Mouse (Mus musculus) cerebral cortex, adult 2 months (tissue): ENCODE measurements around the gene Gadl1.

Experiments
- WGBS: fragments of 180-500 bp; shearing (Covaris S2); methylation state at CpG from one replicate; pipeline ENCODE4 v1.1.7; 2018; 5-methylcytosine and 5-hydroxymethylcytosine counted together

Gadl1 gene

DNA sequence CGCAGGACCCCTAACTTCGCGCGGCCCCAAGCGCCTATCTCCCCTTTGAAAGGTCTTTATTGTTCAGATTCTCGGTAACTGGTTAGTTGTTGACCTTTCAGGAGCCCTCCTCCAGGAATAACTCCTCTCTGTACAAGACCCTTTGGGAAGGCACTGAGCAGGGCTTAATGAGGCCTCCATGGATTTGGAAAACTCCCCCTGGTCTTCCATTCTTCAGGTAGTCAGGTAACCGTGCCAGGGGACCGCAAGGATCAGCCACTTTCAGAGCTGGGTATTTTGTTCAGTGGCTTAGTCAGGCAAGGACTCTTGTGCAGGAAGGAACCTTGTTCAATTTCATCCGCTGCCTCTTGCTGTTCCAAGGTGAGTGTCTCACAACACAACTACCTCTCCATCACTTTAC, at the start of gene Gadl1:
TSS of gene Gadl1 (plus strand) at position 301 of the 400 bp plus-strand sequence.
- 85% methylated on average over 9 of the region's 9 CpGs for WGBS

- 65% methylated on average over 5 of the region's 5 CpGs for WGBS
These were observed 46.5 kb upstream of the Gadl1 start for GRCm38 (mm10) chr9:115862802-115863201.

DNA sequence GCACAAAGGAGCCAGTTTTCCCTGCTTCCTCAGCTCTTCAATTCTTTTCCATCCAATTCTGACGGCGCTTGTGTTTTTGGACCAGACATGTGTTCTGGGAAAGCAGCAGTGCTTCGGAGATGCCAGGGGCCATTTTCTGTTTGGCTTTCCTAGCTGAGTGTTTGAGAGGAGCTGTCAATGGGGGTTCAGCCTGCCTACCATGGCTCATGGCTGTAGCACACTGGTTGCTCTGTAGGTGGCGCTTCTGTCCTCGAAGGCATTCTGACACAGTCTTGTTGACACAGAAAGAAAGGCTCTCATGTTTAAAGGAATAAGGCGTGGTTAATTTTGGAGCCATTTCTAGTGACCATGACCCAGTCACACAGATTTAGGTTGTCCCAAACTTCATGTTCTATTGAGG, 45.9 kb upstream of the Gadl1 start:
- WGBS = 55% methylated on average over 6 of the region's 6 CpGs

DNA sequence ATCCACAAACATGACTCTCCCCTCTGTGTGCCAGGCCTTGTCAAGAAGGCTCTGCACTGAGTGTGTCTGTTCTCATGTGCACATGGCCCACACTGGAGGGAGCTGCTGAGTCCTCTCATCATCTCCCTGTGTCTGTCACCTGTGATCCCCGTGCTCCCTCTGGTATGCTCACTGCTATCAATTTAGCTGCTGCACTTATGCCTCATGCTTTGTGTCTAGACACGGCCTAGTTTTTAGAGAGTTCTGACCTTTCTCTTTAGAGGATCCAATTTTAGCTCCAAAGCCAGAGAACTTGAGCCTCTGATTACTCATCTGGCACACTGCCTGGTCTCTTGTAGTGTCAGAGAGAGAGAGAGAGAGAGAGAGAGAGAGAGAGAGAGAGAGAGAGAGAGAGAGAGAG, 42.0 kb upstream of the Gadl1 start:
- 35% methylated on average over 2 of the region's 2 CpGs for WGBS

- WGBS = 86% methylated on average over 13 of the region's 13 CpGs
These were observed 39.1 kb upstream of the Gadl1 start for GRCm38 (mm10) chr9:115870168-115870567.

- WGBS = 90% methylated on average over 5 of the region's 5 CpGs
These were observed 38.6 kb upstream of the Gadl1 start for GRCm38 (mm10) chr9:115870640-115871039.

DNA sequence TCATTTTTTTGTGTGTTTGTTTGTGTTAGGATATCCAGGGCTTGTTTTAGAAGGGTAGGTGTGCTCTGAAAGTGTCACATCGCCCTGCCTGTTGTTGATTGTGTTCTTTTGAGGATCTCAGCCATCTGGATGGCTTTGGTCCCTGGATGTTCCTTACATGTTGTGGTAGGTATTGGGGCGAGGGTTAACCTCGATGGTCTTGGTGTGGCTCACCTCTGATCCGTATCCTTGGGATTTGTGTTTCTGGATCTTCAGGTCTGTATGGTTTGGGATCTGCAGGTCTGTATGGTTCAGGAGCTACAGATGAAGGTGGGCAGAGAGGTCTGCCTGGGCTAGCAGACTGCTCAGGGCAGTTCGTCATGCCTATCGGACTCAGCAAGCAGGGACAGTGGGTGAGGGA, 28.8 kb upstream of the Gadl1 start:
- 96% methylated on average over 6 of the region's 6 CpGs for WGBS

GRCm38 (mm10) chr9:115881137-115881536, 28.1 kb upstream of the Gadl1 start:
- 83% methylated on average over 3 of the region's 3 CpGs for WGBS

- 79% methylated on average over 5 of the region's 5 CpGs for WGBS
These were observed 26.5 kb upstream of the Gadl1 start for GRCm38 (mm10) chr9:115882627-115883200.

DNA sequence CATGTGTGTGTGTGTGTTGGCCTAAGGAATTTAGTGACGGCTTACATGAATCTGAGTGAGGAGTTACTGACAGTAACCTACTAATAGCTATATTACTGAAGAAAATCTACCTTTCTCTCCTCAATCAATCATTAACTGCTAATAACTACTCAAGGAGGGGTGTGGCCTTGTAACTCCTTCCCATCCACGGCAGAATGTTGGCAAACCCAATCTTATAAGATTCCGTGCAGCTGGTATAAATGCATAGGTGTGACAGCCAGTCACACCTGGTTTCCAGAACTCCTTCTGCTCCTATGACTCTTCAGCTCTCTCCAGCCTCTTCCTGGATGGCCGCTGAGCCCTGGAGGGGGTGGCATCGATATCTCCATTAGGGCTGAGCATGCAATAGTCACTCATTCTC, 25.8 kb upstream of the Gadl1 start:
- WGBS = 92% methylated on average over 5 of the region's 5 CpGs

DNA sequence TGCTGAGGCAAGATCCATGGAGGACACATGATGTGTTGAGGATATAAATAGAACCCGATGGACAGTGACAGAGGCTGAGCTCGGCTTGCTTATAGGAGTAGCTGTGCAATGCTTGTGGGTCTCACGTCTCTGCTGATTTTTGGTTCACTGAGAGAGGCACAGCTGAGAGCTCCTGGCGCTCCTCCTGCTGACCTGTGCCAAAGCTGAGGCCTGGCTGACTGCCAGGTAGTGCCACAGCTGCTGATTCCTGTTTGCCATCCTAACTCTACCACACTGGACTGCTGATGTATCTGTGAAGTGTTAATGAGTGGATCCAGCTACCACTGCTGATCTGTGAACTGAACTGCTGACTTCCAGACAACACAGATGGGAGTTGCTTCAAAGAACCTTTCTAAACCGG, 21.7 kb upstream of the Gadl1 start:
- WGBS = 80% methylated on average over 5 of the region's 5 CpGs

- 61% methylated on average over 4 of the region's 4 CpGs for WGBS
These were observed 16.1 kb upstream of the Gadl1 start for GRCm38 (mm10) chr9:115893131-115893530.

- WGBS = 93% methylated on average over 10 of the region's 10 CpGs
These were observed 15.3 kb upstream of the Gadl1 start for GRCm38 (mm10) chr9:115893947-115894346.

DNA sequence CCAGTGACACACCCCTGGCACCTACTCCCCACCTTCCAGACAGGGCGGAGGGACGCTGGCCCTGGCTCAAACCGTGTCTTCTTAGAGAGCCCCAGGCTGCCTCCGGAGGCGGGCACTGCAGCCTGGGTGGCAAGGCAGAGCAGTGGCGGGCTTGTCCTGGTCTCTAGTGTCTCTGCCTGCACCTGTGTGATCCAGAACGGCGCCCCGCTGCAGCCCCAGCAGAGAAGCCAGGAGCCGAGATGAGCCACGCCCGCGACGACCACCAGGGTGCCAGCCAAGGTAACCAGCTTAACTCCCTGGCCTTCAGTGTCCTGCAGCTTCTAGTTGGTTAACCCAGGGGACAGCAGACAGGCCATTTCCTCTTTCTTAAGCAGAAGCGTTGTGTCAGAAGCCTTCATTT, 930 bp upstream of the Gadl1 start:
- WGBS = 23% methylated on average over 15 of the region's 15 CpGs

DNA sequence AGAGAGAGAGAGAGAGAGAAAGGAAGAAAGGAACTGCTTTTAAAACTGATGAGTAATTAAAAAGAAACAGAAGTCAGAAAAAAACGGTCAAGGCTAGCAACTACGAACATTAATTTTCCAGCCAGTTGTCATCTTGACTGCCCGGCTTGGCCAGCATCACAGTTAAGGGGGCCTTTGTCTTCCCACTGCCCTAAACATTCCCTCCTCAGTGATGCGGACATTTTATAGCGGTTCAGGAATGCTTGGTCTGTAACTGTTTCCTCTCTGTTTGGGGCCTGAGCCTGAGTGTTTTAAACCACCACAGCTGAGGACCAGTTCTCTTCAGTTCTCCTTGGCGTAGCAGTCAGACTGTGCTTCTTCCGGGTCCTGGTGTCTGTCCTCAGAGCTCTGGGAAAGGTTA, 4.8 kb downstream of the Gadl1 start:
- WGBS = 80% methylated on average over 7 of the region's 7 CpGs

DNA sequence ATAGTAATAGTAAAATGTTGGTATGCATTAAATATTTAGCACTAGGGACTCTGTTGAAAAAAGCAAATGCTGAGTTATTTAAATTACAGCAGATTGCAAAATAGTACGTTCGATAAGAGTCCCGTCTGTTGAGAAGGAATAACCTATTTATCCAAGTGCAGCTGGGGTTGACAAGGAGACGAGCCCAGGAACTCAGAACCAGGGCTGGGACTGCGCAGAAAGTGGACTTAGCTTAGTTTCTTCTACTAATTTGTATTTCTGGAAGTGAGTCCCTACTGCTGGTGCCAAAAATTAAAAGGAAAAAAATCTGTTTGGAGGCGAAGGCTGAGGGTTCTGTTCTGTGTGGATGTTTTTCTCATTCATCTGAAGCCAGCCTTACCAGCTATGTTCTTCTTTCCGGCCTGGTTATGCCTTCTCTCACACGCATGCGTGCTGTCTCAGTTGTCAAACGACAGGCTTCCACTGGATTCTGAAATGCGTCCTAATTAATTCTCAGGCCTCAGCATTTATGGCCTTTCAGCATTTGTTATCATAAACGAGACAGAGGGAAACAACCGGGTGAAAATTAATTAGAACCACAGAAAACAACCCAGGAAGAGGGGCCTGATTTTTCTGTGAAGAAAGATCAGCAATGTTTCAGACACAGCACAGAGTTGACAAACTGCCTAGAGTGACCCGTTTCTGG, 6.5 kb downstream of the Gadl1 start:
- 66% methylated on average over 14 of the region's 14 CpGs for WGBS

DNA sequence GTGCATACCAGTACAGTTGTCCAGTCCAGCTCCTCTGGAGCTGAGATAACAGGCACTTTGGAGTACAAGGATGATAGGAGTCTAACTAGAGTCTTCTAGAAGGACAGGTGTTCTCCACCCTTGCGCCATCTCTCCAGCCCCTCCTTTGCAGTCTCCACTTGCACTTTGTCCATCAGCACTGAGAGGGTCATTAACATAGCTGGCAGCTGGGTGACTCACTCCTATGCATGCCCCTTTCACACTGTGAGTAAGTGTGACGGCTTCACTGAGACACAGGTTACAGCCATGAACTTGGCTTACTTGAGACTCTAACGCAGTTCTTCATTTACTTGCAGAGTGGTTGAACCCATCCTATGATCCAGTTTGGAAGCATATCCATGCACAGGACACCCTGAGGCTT, 10.5 kb downstream of the Gadl1 start:
- WGBS = 98% methylated on average over 3 of the region's 3 CpGs

DNA sequence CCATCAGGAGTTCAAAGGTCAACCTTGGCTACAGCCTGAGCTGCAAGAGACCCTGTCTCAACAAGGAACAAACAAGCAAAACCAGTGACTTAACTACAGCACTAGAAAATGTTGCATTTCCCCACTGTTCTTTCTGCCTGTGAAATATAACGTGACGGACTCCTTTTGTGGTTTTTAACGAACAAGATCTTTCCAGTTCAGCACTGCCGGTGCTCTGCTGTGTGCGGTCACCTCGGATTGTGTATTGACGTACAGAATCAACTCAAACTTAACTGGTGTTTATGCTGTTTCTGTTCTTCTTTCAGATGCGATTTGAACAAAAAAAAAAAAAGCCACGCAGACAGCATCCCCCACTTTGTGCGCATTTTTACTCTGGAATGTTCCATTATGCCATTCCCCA, 13.4 kb downstream of the Gadl1 start:
- 85% methylated on average over 10 of the region's 10 CpGs for WGBS

DNA sequence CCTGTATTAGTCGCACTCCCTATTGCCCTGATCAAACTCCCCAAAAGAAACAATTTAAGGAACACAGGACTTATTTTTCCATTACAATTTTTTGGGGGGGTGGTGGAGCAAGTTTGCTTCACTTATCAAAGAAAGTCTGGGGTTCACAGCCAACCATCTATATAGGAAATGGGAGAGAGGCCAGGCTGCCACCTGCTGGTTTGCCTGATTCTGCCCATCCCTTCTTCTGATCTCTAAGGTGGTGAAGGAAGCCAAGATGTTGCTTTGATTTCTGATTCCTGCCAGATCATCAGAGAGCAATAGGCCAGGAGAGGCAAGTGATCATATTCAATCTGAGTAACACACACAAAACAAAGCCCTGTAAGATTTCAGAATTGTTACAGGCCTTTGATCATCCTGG, 14.8 kb downstream of the Gadl1 start:
- WGBS = 95% methylated on average over 1 of the region's 1 CpGs

DNA sequence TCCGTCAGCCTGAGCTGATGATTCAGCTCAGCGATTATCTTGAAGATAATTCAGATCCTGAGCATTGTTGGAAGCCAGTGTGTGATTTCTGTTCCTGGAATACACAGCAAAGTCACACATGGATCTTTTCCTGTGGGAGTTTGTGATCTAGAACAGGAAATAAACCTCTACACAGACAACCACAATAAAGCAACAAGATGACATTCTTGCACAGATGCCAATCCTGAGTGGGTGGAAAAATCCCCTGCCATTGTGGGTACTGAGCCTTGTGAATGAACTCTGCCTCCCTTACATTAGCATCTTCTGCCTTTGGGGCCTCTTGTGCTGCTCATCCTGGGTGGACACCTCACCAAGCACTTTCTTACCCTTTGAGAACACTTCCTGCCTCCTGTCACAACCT, 22.5 kb downstream of the Gadl1 start:
- WGBS = 50% methylated on average over 2 of the region's 2 CpGs

GRCm38 (mm10) chr9:115932741-115933140, 23.5 kb downstream of the Gadl1 start:
- WGBS = 94% methylated on average over 4 of the region's 4 CpGs

DNA sequence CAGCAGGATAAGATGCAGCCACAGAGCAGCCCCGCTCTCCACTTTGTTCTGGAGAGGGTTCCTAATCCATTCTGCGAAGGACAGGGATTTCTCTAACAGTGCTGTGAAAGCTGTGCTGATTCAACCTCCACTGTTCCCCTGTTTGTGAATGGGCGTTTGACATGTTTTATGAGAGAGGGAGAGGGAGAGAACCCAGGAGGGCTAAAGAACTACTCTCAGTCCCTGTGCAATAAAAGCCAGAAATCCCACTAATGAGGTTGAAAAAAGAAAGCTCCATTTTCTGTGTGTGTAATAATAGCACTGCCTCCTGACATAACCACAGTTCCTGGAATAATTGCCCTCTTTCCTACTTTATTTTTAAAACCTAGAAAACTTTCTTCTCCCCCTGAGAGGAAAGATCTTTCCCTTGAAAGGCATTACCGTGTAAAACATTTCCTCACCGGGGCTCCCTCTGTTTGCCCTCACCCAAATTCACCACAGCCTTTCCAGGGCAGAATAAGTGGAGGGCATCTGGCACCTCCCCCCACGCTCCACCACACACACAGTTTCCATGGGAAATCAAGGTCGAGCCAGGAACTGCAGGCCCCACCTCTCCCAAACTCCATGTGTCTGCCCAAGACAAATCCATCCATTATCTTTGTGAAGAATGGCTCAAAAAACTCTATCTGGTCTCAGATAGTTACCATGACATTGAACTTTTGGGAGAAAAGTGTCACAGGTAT, 24.1 kb downstream of the Gadl1 start:
- WGBS = 36% methylated on average over 7 of the region's 7 CpGs

GRCm38 (mm10) chr9:115934288-115934687, 25.0 kb downstream of the Gadl1 start:
- WGBS = 73% methylated on average over 11 of the region's 11 CpGs
